Mouse (Mus musculus) heart, postnatal 0 days (tissue): ENCODE results near the gene Tmem210.

Experiments used
- CTCF ChIP-seq: IDR thresholded peaks from 2 replicates; pipeline ENCODE4 v1.5.1; 2016; ENCODE audit warnings: antibody characterized with exemption, control low read depth, low read depth
- EP300 ChIP-seq: IDR thresholded peaks from 2 replicates; pipeline ENCODE4 v1.6.1; 2016; ENCODE audit warnings: antibody characterized with exemption, low read depth

GRCm38 (mm10) chr2:25303931-25304656 is 16.1 kb downstream of the Tmem210 start:
- TF ChIP-seq CTCF (no peak), EP300 (no peak)
